Mouse (Mus musculus) liver, embryonic 13.5 days (tissue): ENCODE data around the gene Fan1. TPM values are rescaled to one million over a fixed set of nuclear protein-coding genes. Genes with fewer than 3 reads are reported as not detected.

Source experiments
- ATAC-seq: fragments of 200-750 bp; cut with Nextera tagmentation; 2 replicates; pipeline ENCODE4 v1.8.0; 2017; ENCODE audit warnings: low read depth, mild to moderate bottlenecking, moderate number of reproducible peaks, moderate library complexity
- DNase-seq: peaks from one replicate; pipeline ENCODE4 v3.0.0; 2022
- H3K27ac ChIP-seq: fragments of 300-500 bp; sonication (generic); 2 replicates; pipeline ENCODE4 v1.5.1; 2015; ENCODE audit warnings: moderate library complexity, mild to moderate bottlenecking, inconsistent platforms
- H3K27me3 ChIP-seq: fragments of 300-500 bp; sonication (generic); 2 replicates; pipeline ENCODE4 v1.6.1; 2015; ENCODE audit warnings: mild to moderate bottlenecking, inconsistent platforms
- H3K36me3 ChIP-seq: fragments of 300-500 bp; sonication (generic); 2 replicates; pipeline ENCODE4 v1.6.1; 2015; ENCODE audit warnings: mild to moderate bottlenecking, inconsistent platforms
- H3K4me1 ChIP-seq: fragments of 300-500 bp; sonication (generic); replicated peaks from 2 replicates; pipeline ENCODE4 v1.6.1; 2015; ENCODE audit warnings: inconsistent platforms
- H3K4me2 ChIP-seq: fragments of 300-500 bp; sonication (generic); 2 replicates; pipeline ENCODE4 v1.6.1; 2015; ENCODE audit warnings: inconsistent platforms, mild to moderate bottlenecking, moderate library complexity
- H3K4me3 ChIP-seq: fragments of 300-500 bp; sonication (generic); replicated peaks from 2 replicates; pipeline ENCODE4 v1.5.1; 2015; ENCODE audit warnings: mild to moderate bottlenecking, inconsistent platforms
- H3K9ac ChIP-seq: fragments of 300-500 bp; sonication (generic); 2 replicates; pipeline ENCODE4 v1.6.1; 2015; ENCODE audit warnings: mild to moderate bottlenecking, inconsistent platforms
- H3K9me3 ChIP-seq: fragments of 300-500 bp; sonication (generic); replicated peaks from 2 replicates; pipeline ENCODE4 v1.6.1; 2016; ENCODE audit warnings: inconsistent platforms
- WGBS: fragments of 180-500 bp; shearing (Covaris S2); methylation state at CpG from one replicate; pipeline ENCODE4 v1.1.7; 2015; ENCODE audit not compliant: insufficient replicate concordance; 5-methylcytosine and 5-hydroxymethylcytosine counted together
- polyA plus RNA-seq: library from polyadenylated mRNA; unstranded; fragments of >200 nt; fragmentation: Nextera tagmentation; extraction: Ambion mirVana; gene quantifications from 2 replicates; pipeline ENCODE4 v1.2.1, GENCODE M21; 2015

Fan1 gene
- polyA plus RNA-seq, 1 experiment from 2014 or later = 1.5 TPM

GRCm38 (mm10) chr7:64327486-64327885 is 46.4 kb downstream of the Fan1 start:
- no peak overlapping the region for H3K4me2 ChIP-seq
- H3K9ac ChIP-seq = no peak overlapping the region
- H3K4me1 ChIP-seq = no peaks in the 10 kb centered on the region
- no peaks in the 10 kb centered on the region for H3K9me3 ChIP-seq
- H3K4me3 ChIP-seq = no peak overlapping the region
- no peaks in the 10 kb centered on the region for H3K36me3 ChIP-seq
- no peak for DNase-seq
- ATAC-seq = no peak
- 74% methylated on average over 4 of the region's 4 CpGs for WGBS
- no peaks in the 10 kb centered on the region for H3K27me3 ChIP-seq
- H3K27ac ChIP-seq = no peak overlapping the region

GRCm38 (mm10) chr7:64326892-64327291 is 47.0 kb downstream of the Fan1 start:
- peak; percentile 75 for ATAC-seq
- no peaks in the 10 kb centered on the region for H3K27me3 ChIP-seq
- H3K9ac ChIP-seq = no peak overlapping the region
- no peaks in the 10 kb centered on the region for H3K9me3 ChIP-seq
- no peaks in the 10 kb centered on the region for H3K36me3 ChIP-seq
- H3K4me3 ChIP-seq = no peak overlapping the region
- DNase-seq = peak; percentile 68
- no peaks in the 10 kb centered on the region for H3K4me1 ChIP-seq
- H3K4me2 ChIP-seq = no peak overlapping the region
- no peak overlapping the region for H3K27ac ChIP-seq
- WGBS = 16% methylated on average over 1 of the region's 1 CpGs

- 82% methylated on average over 4 of the region's 4 CpGs for WGBS
- Histone ChIP-seq H3K9ac (no peak overlapping the region), H3K27me3 (no peaks in the 10 kb centered on the region), H3K4me1 (no peaks in the 10 kb centered on the region), H3K4me2 (no peak overlapping the region), H3K9me3 (no peaks in the 10 kb centered on the region), H3K27ac (no peak overlapping the region), H3K36me3 (peaks cover 14% of the 10 kb centered on the region), H3K4me3 (no peak overlapping the region)
- DNase-seq (no peak), ATAC-seq (no peak)
Measured at GRCm38 (mm10) chr7:64321658-64322057, 52.2 kb downstream of the Fan1 start.

- Histone ChIP-seq H3K4me1 (no peaks in the 10 kb centered on the region), H3K4me2 (no peak overlapping the region), H3K27me3 (no peaks in the 10 kb centered on the region), H3K27ac (no peak overlapping the region), H3K9ac (no peak overlapping the region), H3K9me3 (no peaks in the 10 kb centered on the region), H3K36me3 (peaks cover 14% of the 10 kb centered on the region), H3K4me3 (no peak overlapping the region)
- ATAC-seq = no peak
- WGBS = 87% methylated on average over 5 of the region's 5 CpGs
- DNase-seq = no peak
Measured at GRCm38 (mm10) chr7:64321125-64321524, 52.8 kb downstream of the Fan1 start.

GRCm38 (mm10) chr7:64312811-64313210 is 61.1 kb downstream of the Fan1 start:
- H3K27ac ChIP-seq = no peak overlapping the region
- no peak overlapping the region for H3K4me2 ChIP-seq
- WGBS = 69% methylated on average over 7 of the region's 7 CpGs
- no peaks in the 10 kb centered on the region for H3K27me3 ChIP-seq
- H3K36me3 ChIP-seq = peaks cover 3% of the 10 kb centered on the region
- no peak overlapping the region for H3K4me3 ChIP-seq
- no peaks in the 10 kb centered on the region for H3K9me3 ChIP-seq
- no peaks in the 10 kb centered on the region for H3K4me1 ChIP-seq
- H3K9ac ChIP-seq = no peak overlapping the region
- DNase-seq = no peak
- ATAC-seq = no peak

GRCm38 (mm10) chr7:64310756-64311155 is 63.1 kb downstream of the Fan1 start:
- Histone ChIP-seq H3K9ac (no peak overlapping the region), H3K9me3 (no peaks in the 10 kb centered on the region), H3K4me3 (no peak overlapping the region), H3K4me2 (no peak overlapping the region), H3K27me3 (no peaks in the 10 kb centered on the region), H3K36me3 (no peaks in the 10 kb centered on the region), H3K4me1 (no peaks in the 10 kb centered on the region), H3K27ac (no peak overlapping the region)
- ATAC-seq (no peak), DNase-seq (no peak)
- WGBS = 54% methylated on average over 2 of the region's 2 CpGs

- DNase-seq (no peak), ATAC-seq (no peak)
- Histone ChIP-seq H3K4me3 (no peak overlapping the region), H3K4me1 (no peaks in the 10 kb centered on the region), H3K9ac (no peak overlapping the region), H3K9me3 (no peaks in the 10 kb centered on the region), H3K27me3 (no peaks in the 10 kb centered on the region), H3K27ac (no peak overlapping the region), H3K4me2 (no peak overlapping the region), H3K36me3 (no peaks in the 10 kb centered on the region)
- WGBS = 81% methylated on average over 7 of the region's 7 CpGs
Measured at GRCm38 (mm10) chr7:64310241-64310640, 63.7 kb downstream of the Fan1 start.

Other genes with a start within 250 kb of the Fan1 start
- gene Trpm1, start 220.3 kb downstream of the Fan1 start, polyA plus RNA-seq = not detected in 2 replicates
- gene Mtmr10, start 86.4 kb downstream of the Fan1 start, polyA plus RNA-seq = 2.0 and 2.7 TPM in 2 replicates
- gene Mphosph10, start 18.2 kb upstream of the Fan1 start, polyA plus RNA-seq = 36.2 and 49.6 TPM in 2 replicates
- gene Mcee, start 18.5 kb upstream of the Fan1 start, polyA plus RNA-seq = 42.3 and 45.1 TPM in 2 replicates
- 0.15 and 0.27 TPM in 2 replicates for gene Apba2, start 127.6 kb upstream of the Fan1 start, polyA plus RNA-seq